Mouse (Mus musculus): ENCODE results near the gene Gm30191.

GRCm38 (mm10) chr4:134246719-134247258 lies at the start of gene Gm30191:
- TF ChIP-seq CTCF (IDR thresholded peaks at IDR 0.05; ENCODE audit: borderline replicate concordance, insufficient read depth, low read depth, low read length), result no peak
- TF ChIP-seq POLR2A (IDR thresholded peaks at IDR 0.05; ENCODE audit: borderline replicate concordance, insufficient read depth, low read length), result no peak
